Mouse (Mus musculus) limb, embryonic 15.5 days (tissue): ENCODE data around the gene Hes2. TPM values are rescaled to one million over a fixed set of nuclear protein-coding genes. Genes with fewer than 3 reads are reported as not detected.

Experiments
- ATAC-seq: fragments of 200-750 bp; cut with Nextera tagmentation; 2 replicates; pipeline ENCODE4 v1.8.0; 2017; ENCODE audit warnings: low read depth, moderate TSS enrichment; ENCODE audit not compliant: insufficient number of reproducible peaks, low FRiP score, low TSS enrichment
- H3K27ac ChIP-seq: fragments of 300-500 bp; sonication (generic); 2 replicates; pipeline ENCODE4 v1.5.1; 2015; ENCODE audit warnings: moderate library complexity, mild to moderate bottlenecking, inconsistent platforms
- H3K27me3 ChIP-seq: fragments of 300-500 bp; sonication (generic); 2 replicates; pipeline ENCODE4 v1.6.1; 2015; ENCODE audit warnings: inconsistent platforms
- H3K36me3 ChIP-seq: fragments of 300-500 bp; sonication (generic); 2 replicates; pipeline ENCODE4 v1.6.1; 2015; ENCODE audit warnings: inconsistent platforms
- H3K4me1 ChIP-seq: fragments of 300-500 bp; sonication (generic); 2 replicates; pipeline ENCODE4 v1.6.1; 2015; ENCODE audit warnings: inconsistent platforms
- H3K4me2 ChIP-seq: fragments of 300-500 bp; sonication (generic); 2 replicates; pipeline ENCODE4 v1.6.1; 2015; ENCODE audit warnings: mild to moderate bottlenecking, inconsistent platforms
- H3K4me3 ChIP-seq: fragments of 300-500 bp; sonication (generic); 2 replicates; pipeline ENCODE4 v1.5.1; 2015; ENCODE audit warnings: mild to moderate bottlenecking, inconsistent platforms
- H3K9ac ChIP-seq: fragments of 300-500 bp; sonication (generic); 2 replicates; pipeline ENCODE4 v1.6.1; 2015; ENCODE audit warnings: inconsistent platforms
- H3K9me3 ChIP-seq: fragments of 300-500 bp; sonication (generic); 2 replicates; pipeline ENCODE4 v1.6.1; 2016; ENCODE audit warnings: inconsistent platforms
- WGBS: fragments of 180-500 bp; shearing (Covaris S2); methylation state at CpG from one replicate; pipeline ENCODE4 v1.1.7; 2015; 5-methylcytosine and 5-hydroxymethylcytosine counted together
- polyA plus RNA-seq: library from polyadenylated mRNA; unstranded; fragments of >200 nt; fragmentation: Nextera tagmentation; extraction: Ambion mirVana; gene quantifications from 2 replicates; pipeline ENCODE4 v1.2.1, GENCODE M21; 2015

Hes2 gene
- 0.12 and 0.14 TPM in 2 replicates for polyA plus RNA-seq

- peak within 1 kb of the TSS; percentile 32; the same call in 1 of the 2 replicates for H3K4me2 ChIP-seq
Observed at GRCm38 (mm10) chr4:152158585-152159284, at the start of gene Hes2. Hes2 (plus strand) TSS chr4:152158867.

GRCm38 (mm10) chr4:152109509-152109908, 49.2 kb upstream of the Hes2 start:
- H3K36me3 ChIP-seq, result peaks cover 71% of the 10 kb centered on the region
- H3K4me2 ChIP-seq, result no peak overlapping the region
- H3K27ac ChIP-seq, result no peak overlapping the region
- 82% methylated on average over 3 of the region's 3 CpGs for WGBS
- no peak for ATAC-seq
- H3K4me3 ChIP-seq, result no peak overlapping the region
- no peaks in the 10 kb centered on the region for H3K9me3 ChIP-seq
- H3K4me1 ChIP-seq, result peaks cover 19% of the 10 kb centered on the region
- H3K9ac ChIP-seq, result no peak overlapping the region
- H3K27me3 ChIP-seq, result peaks cover 12% of the 10 kb centered on the region

More at GRCm38 (mm10) chr4:152158585-152159284, at the start of gene Hes2:
- H3K4me1 ChIP-seq, result peaks cover 24% of the 10 kb centered on the region
- no peak within 1 kb of the TSS for H3K9ac ChIP-seq
- peak within 1 kb of the TSS; percentile 24 for H3K4me3 ChIP-seq
- H3K27me3 ChIP-seq, result peaks cover 79% of the 10 kb centered on the region
- ATAC-seq, result no peak
- 3% methylated on average over 35 of the region's 35 CpGs for WGBS
- no peaks in the 10 kb centered on the region for H3K36me3 ChIP-seq
- no peaks in the 10 kb centered on the region for H3K9me3 ChIP-seq
- H3K27ac ChIP-seq, result no peak within 1 kb of the TSS

- peaks cover 23% of the 10 kb centered on the region for H3K4me1 ChIP-seq
- 81% methylated on average over 4 of the region's 4 CpGs for WGBS
- ATAC-seq, result no peak
- H3K4me2 ChIP-seq, result no peak overlapping the region
- no peak overlapping the region for H3K9ac ChIP-seq
- peaks cover 24% of the 10 kb centered on the region for H3K27me3 ChIP-seq
- H3K9me3 ChIP-seq, result no peaks in the 10 kb centered on the region
- no peak overlapping the region for H3K27ac ChIP-seq
- H3K36me3 ChIP-seq, result peaks cover 72% of the 10 kb centered on the region
- H3K4me3 ChIP-seq, result no peak overlapping the region
Observed at GRCm38 (mm10) chr4:152110689-152111088, 48.0 kb upstream of the Hes2 start.

GRCm38 (mm10) chr4:152112329-152112728, 46.3 kb upstream of the Hes2 start:
- H3K27me3 ChIP-seq, result peaks cover 37% of the 10 kb centered on the region
- H3K36me3 ChIP-seq, result peaks cover 65% of the 10 kb centered on the region
- H3K9me3 ChIP-seq, result no peaks in the 10 kb centered on the region
- no peak overlapping the region for H3K9ac ChIP-seq
- H3K4me1 ChIP-seq, result peaks cover 25% of the 10 kb centered on the region
- no peak for ATAC-seq
- no peak overlapping the region for H3K27ac ChIP-seq
- H3K4me2 ChIP-seq, result no peak overlapping the region
- 94% methylated on average over 9 of the region's 9 CpGs for WGBS
- H3K4me3 ChIP-seq, result no peak overlapping the region

GRCm38 (mm10) chr4:152114080-152114479, 44.6 kb upstream of the Hes2 start:
- Histone ChIP-seq H3K4me2 (no peak overlapping the region), H3K27ac (no peak overlapping the region), H3K9ac (no peak overlapping the region), H3K9me3 (no peaks in the 10 kb centered on the region), H3K4me3 (no peak overlapping the region), H3K4me1 (peaks cover 12% of the 10 kb centered on the region), H3K27me3 (peaks cover 55% of the 10 kb centered on the region), H3K36me3 (peaks cover 55% of the 10 kb centered on the region)
- 68% methylated on average over 16 of the region's 16 CpGs for WGBS
- no peak for ATAC-seq

GRCm38 (mm10) chr4:152115921-152116612, 42.6 kb upstream of the Hes2 start, which contains the start of gene Tnfrsf25:
Tnfrsf25 (plus strand) TSS chr4:152115934.
- Histone ChIP-seq H3K4me3 (peak within 1 kb of the TSS; percentile 9), H3K36me3 (peaks cover 41% of the 10 kb centered on the region), H3K9ac (0 out of 2 replicates have a peak within 1 kb of the TSS, but pooled peaks have one; percentile 38), H3K9me3 (no peaks in the 10 kb centered on the region), H3K27ac (no peak within 1 kb of the TSS), H3K4me2 (peak within 1 kb of the TSS; percentile 37), H3K27me3 (peaks cover 75% of the 10 kb centered on the region), H3K4me1 (peaks cover 30% of the 10 kb centered on the region)
- ATAC-seq, result no peak
- WGBS, result 4% methylated on average over 30 of the region's 30 CpGs

GRCm38 (mm10) chr4:152117538-152117937, 41.1 kb upstream of the Hes2 start:
- no peak for ATAC-seq
- Histone ChIP-seq H3K4me2 (no peak overlapping the region), H3K27ac (no peak overlapping the region), H3K36me3 (peaks cover 26% of the 10 kb centered on the region), H3K27me3 (peaks cover 89% of the 10 kb centered on the region), H3K4me1 (peaks cover 32% of the 10 kb centered on the region), H3K9me3 (no peaks in the 10 kb centered on the region), H3K9ac (no peak overlapping the region), H3K4me3 (no peak overlapping the region)
- 73% methylated on average over 9 of the region's 9 CpGs for WGBS

GRCm38 (mm10) chr4:152119396-152120292, 39.0 kb upstream of the Hes2 start:
- 6% methylated on average over 39 of the region's 39 CpGs for WGBS
- peak overlapping the region; percentile 9 for H3K4me3 ChIP-seq
- peak overlapping the region; percentile 21 for H3K4me2 ChIP-seq

GRCm38 (mm10) chr4:152120311-152121182, 38.1 kb upstream of the Hes2 start:
- 2% methylated on average over 31 of the region's 31 CpGs for WGBS
- H3K4me3 ChIP-seq, result peak overlapping the region; percentile 21
- peaks cover 100% of the 10 kb centered on the region for H3K27me3 ChIP-seq

More at GRCm38 (mm10) chr4:152119396-152120292, 39.0 kb upstream of the Hes2 start:
- Histone ChIP-seq H3K27ac (no peak overlapping the region), H3K9ac (no peak overlapping the region), H3K4me1 (peaks cover 34% of the 10 kb centered on the region), H3K36me3 (peaks cover 5% of the 10 kb centered on the region), H3K27me3 (peaks cover 100% of the 10 kb centered on the region), H3K9me3 (no peaks in the 10 kb centered on the region)
- no peak for ATAC-seq

GRCm38 (mm10) chr4:152121183-152121505, 37.5 kb upstream of the Hes2 start:
- 3% methylated on average over 12 of the region's 12 CpGs for WGBS
- Histone ChIP-seq H3K36me3 (no peaks in the 10 kb centered on the region), H3K9ac (no peak overlapping the region), H3K27me3 (peaks cover 100% of the 10 kb centered on the region), H3K4me3 (peak overlapping the region; percentile 21; the same call in 1 of the 2 replicates), H3K4me2 (peak overlapping the region; percentile 36), H3K27ac (no peak overlapping the region), H3K4me1 (peaks cover 41% of the 10 kb centered on the region), H3K9me3 (no peaks in the 10 kb centered on the region)
- ATAC-seq, result no peak

More at GRCm38 (mm10) chr4:152120311-152121182, 38.1 kb upstream of the Hes2 start:
- no peak overlapping the region for H3K27ac ChIP-seq
- H3K4me1 ChIP-seq, result peaks cover 41% of the 10 kb centered on the region
- H3K36me3 ChIP-seq, result no peaks in the 10 kb centered on the region
- H3K4me2 ChIP-seq, result peak overlapping the region; percentile 36
- ATAC-seq, result no peak
- H3K9ac ChIP-seq, result no peak overlapping the region
- H3K9me3 ChIP-seq, result no peaks in the 10 kb centered on the region
